Mouse (Mus musculus) left cerebral cortex, adult 11 months (tissue): ENCODE measurements at regions not wholly inside any gene's neighbourhood (a gene's known extent, or its start where the extent isn't known, plus 50 kb on each side); places are given as distances from the start of the nearest gene placed in this dataset.

Experiments used
- DNase-seq: peaks from one replicate; pipeline ENCODE4 v3.0.0; 2022; ENCODE audit warnings: low spot score

DNA sequence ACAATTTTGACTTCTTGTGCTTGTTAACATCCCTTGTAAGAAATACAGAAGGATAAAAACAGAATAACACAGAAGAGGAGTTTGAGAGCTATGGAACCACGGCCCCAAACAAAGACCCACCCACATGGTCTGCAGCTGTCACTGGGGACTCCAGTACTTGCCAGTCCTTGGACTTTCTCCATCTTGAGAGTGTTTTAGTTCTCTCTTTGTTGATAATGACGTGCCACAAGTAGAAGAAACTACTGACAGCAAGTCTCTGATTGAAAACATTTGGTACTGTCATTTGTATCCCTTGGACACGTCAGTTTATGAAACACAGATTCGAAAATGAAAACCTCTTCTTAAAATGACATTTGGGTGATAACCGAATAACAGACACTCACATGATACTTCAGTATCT, 68.3 kb upstream of the Frg1 start:
- no peak for DNase-seq

- no peak for DNase-seq
Measured at GRCm38 (mm10) chr8:41483297-41483696, 66.4 kb upstream of the Frg1 start.

GRCm38 (mm10) chr8:41472992-41473699, 56.3 kb upstream of the Frg1 start:
- DNase-seq: no peak

DNA sequence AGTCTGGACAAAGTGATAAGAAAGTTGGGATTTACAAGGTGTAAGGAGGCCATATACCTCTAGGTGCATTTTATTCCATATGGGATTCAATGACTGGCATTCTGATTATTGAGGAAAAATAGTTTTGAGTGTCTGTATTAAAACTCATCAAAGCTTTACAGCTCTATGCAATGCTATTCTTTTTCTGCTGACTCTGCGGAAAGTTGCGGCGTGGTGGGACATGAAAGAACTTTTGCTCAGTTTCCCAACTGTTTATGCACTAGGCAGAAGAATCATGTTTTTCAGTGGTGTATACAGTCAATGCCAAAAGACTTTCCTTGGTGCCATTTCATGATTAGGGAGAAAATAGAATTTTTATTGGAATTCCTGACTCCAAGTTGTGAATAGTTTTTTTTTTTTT, 55.4 kb upstream of the Frg1 start:
- DNase-seq: no peak
